Mouse (Mus musculus) lung, embryonic 14.5 days (tissue): ENCODE data around the gene Gm28308. TPM values are rescaled to one million over a fixed set of nuclear protein-coding genes. Genes with fewer than 3 reads are reported as not detected.

Source experiments
- ATAC-seq: fragments of 200-750 bp; cut with Nextera tagmentation; 2 replicates; pipeline ENCODE4 v1.8.0; 2017; ENCODE audit warnings: mild to moderate bottlenecking, moderate TSS enrichment, moderate library complexity; ENCODE audit not compliant: insufficient read depth
- DNase-seq: peaks from one replicate; pipeline ENCODE4 v3.0.0-alpha.2; 2015
- H3K27ac ChIP-seq: fragments of 300-500 bp; sonication (generic); 2 replicates; pipeline ENCODE4 v1.5.1; 2014; ENCODE audit warnings: low read depth, mild to moderate bottlenecking, moderate library complexity
- H3K27me3 ChIP-seq: fragments of 300-500 bp; sonication (generic); 2 replicates; pipeline ENCODE4 v1.6.1; 2014; ENCODE audit warnings: low read length, control low read depth; ENCODE audit not compliant: insufficient read depth
- H3K36me3 ChIP-seq: fragments of 300-500 bp; sonication (generic); 2 replicates; pipeline ENCODE4 v1.6.1; 2014; ENCODE audit warnings: control low read depth; ENCODE audit not compliant: insufficient read depth
- H3K4me1 ChIP-seq: fragments of 300-500 bp; sonication (generic); 2 replicates; pipeline ENCODE4 v1.6.1; 2014; ENCODE audit warnings: antibody characterized with exemption, control low read depth; ENCODE audit not compliant: insufficient read depth
- H3K4me2 ChIP-seq: fragments of 300-500 bp; sonication (generic); 2 replicates; pipeline ENCODE4 v1.6.1; 2014; ENCODE audit warnings: mild to moderate bottlenecking
- H3K4me3 ChIP-seq: fragments of 300-500 bp; sonication (generic); 2 replicates; pipeline ENCODE4 v1.5.1; 2014; ENCODE audit warnings: low read depth, low read length
- H3K9ac ChIP-seq: fragments of 300-500 bp; sonication (generic); 2 replicates; pipeline ENCODE4 v1.6.1; 2014
- H3K9me3 ChIP-seq: fragments of 300-500 bp; sonication (generic); 2 replicates; pipeline ENCODE4 v1.6.1; 2016; ENCODE audit warnings: low read depth, low read length, control low read depth
- CTCF ChIP-seq: IDR thresholded peaks from 2 replicates; pipeline ENCODE4 v1.5.1; 2016; ENCODE audit warnings: antibody characterized with exemption, low read depth
- WGBS: fragments of 180-500 bp; shearing (Covaris S2); extraction: QIAGEN DNeasy Blood & Tissue Kit; methylation state at CpG from one replicate; pipeline ENCODE4 v1.1.7; 2014; 5-methylcytosine and 5-hydroxymethylcytosine counted together
- polyA plus RNA-seq: library from polyadenylated mRNA; unstranded; fragments of >200 nt; fragmentation: Nextera tagmentation; extraction: Ambion mirVana; gene quantifications from 2 replicates; pipeline ENCODE4 v1.2.1, GENCODE M21; 2014

Gene Gm28308
- polyA plus RNA-seq, 1 experiment from 2014 or later = not detected

- DNase-seq = no peak
- ATAC-seq = no peak
- H3K4me2 ChIP-seq = no peak overlapping the region
- H3K4me1 ChIP-seq = no peaks in the 10 kb centered on the region
- no peak for TF ChIP-seq CTCF
- H3K9ac ChIP-seq = no peak overlapping the region
- H3K36me3 ChIP-seq = no peaks in the 10 kb centered on the region
- peaks cover 46% of the 10 kb centered on the region for H3K27me3 ChIP-seq
- H3K4me3 ChIP-seq = no peak overlapping the region
- 44% methylated on average over 5 of the region's 5 CpGs for WGBS
- H3K9me3 ChIP-seq = no peaks in the 10 kb centered on the region
- H3K27ac ChIP-seq = no peak overlapping the region
Observed at GRCm38 (mm10) chr6:52154044-52154443, 59.1 kb downstream of the Gm28308 start.

- Histone ChIP-seq H3K27ac (no peak overlapping the region), H3K9ac (no peak overlapping the region), H3K36me3 (no peaks in the 10 kb centered on the region), H3K4me1 (no peaks in the 10 kb centered on the region), H3K4me2 (no peak overlapping the region), H3K27me3 (peaks cover 46% of the 10 kb centered on the region), H3K9me3 (no peaks in the 10 kb centered on the region), H3K4me3 (no peak overlapping the region)
- ATAC-seq (no peak), DNase-seq (peak; percentile 37)
- TF ChIP-seq CTCF = no peak
- WGBS = 11% methylated on average over 6 of the region's 6 CpGs
Observed at GRCm38 (mm10) chr6:52153270-52153669, 59.9 kb downstream of the Gm28308 start.

GRCm38 (mm10) chr6:52152226-52153193, 60.6 kb downstream of the Gm28308 start:
- H3K9ac ChIP-seq = no peak overlapping the region
- H3K27me3 ChIP-seq = peaks cover 42% of the 10 kb centered on the region
- H3K36me3 ChIP-seq = no peaks in the 10 kb centered on the region
- ATAC-seq = no peak
- no peak overlapping the region for H3K4me3 ChIP-seq
- H3K9me3 ChIP-seq = no peaks in the 10 kb centered on the region
- WGBS = 30% methylated on average over 16 of the region's 16 CpGs
- H3K4me1 ChIP-seq = no peaks in the 10 kb centered on the region
- H3K4me2 ChIP-seq = no peak overlapping the region
- TF ChIP-seq CTCF = no peak
- H3K27ac ChIP-seq = no peak overlapping the region
- DNase-seq = peak; percentile 11

DNA sequence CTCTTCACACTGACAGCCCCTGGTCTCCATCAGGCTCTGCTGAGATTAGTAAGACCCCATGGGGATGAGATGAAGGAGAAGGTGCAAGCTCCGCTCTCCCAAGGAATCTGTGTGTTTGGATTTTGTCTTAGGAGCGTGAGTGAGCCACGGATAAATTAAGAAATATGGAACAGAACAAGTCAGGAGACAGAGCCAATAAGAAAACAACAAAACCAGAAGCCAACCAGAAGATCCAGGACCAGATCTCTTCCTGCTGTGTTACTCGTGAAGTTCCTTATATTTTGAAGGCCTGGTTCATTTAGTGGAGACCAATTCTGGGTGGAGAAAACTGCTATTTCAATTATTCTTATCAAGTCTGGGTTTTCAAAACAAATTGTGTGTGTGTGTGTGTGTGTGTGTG, 61.6 kb downstream of the Gm28308 start:
- Histone ChIP-seq H3K4me2 (no peak overlapping the region), H3K36me3 (no peaks in the 10 kb centered on the region), H3K4me3 (no peak overlapping the region), H3K9ac (no peak overlapping the region), H3K27ac (no peak overlapping the region), H3K4me1 (no peaks in the 10 kb centered on the region), H3K9me3 (no peaks in the 10 kb centered on the region), H3K27me3 (peaks cover 33% of the 10 kb centered on the region)
- DNase-seq (no peak), ATAC-seq (no peak)
- TF ChIP-seq CTCF = no peak
- WGBS = 44% methylated on average over 4 of the region's 4 CpGs

- 7% methylated on average over 16 of the region's 16 CpGs for WGBS
- no peak for TF ChIP-seq CTCF
- ATAC-seq (no peak), DNase-seq (peak; percentile 59)
- no peak overlapping the region for H3K9ac ChIP-seq
- H3K9me3 ChIP-seq = no peaks in the 10 kb centered on the region
- no peaks in the 10 kb centered on the region for H3K4me1 ChIP-seq
- no peak overlapping the region for H3K27ac ChIP-seq
- no peaks in the 10 kb centered on the region for H3K36me3 ChIP-seq
- H3K27me3 ChIP-seq = peaks cover 24% of the 10 kb centered on the region
- H3K4me2 ChIP-seq = peak overlapping the region; percentile 40
- H3K4me3 ChIP-seq = peak overlapping the region; percentile 5; the same call in 1 of the 2 replicates
Observed at GRCm38 (mm10) chr6:52150401-52150966, 62.7 kb downstream of the Gm28308 start.

- Histone ChIP-seq H3K36me3 (no peaks in the 10 kb centered on the region), H3K27ac (no peak overlapping the region), H3K4me1 (no peaks in the 10 kb centered on the region), H3K27me3 (no peaks in the 10 kb centered on the region; the same call in 1 of the 2 replicates), H3K9ac (no peak overlapping the region), H3K9me3 (no peaks in the 10 kb centered on the region), H3K4me2 (no peak overlapping the region), H3K4me3 (no peak overlapping the region)
- DNase-seq (no peak), ATAC-seq (no peak)
- TF ChIP-seq CTCF = no peak
- 81% methylated on average over 5 of the region's 5 CpGs for WGBS
Observed at GRCm38 (mm10) chr6:52139115-52139514, 74.0 kb downstream of the Gm28308 start.

DNA sequence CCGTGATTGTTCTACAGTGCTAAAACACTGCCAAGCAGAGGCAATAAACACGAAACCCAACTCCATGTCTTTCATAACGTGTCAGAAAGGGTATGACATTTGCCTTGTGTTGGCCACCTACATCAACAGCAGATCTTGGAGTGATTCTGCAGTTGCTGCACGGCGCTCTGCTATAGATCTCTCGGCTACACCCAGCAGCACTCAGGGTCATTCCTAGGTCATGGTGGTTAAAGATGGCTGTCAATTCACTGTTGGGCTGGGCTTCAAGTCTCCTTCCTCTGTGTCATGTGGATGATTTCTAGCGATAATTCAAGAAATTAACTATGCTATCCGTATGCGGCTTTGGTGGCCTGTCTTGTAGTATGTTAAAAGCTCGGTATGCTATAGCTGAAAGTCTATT, 74.6 kb downstream of the Gm28308 start:
- H3K9me3 ChIP-seq = no peaks in the 10 kb centered on the region
- H3K4me2 ChIP-seq = no peak overlapping the region
- no peak for TF ChIP-seq CTCF
- H3K4me1 ChIP-seq = no peaks in the 10 kb centered on the region
- WGBS = 51% methylated on average over 10 of the region's 10 CpGs
- no peak overlapping the region for H3K27ac ChIP-seq
- no peak for DNase-seq
- H3K9ac ChIP-seq = no peak overlapping the region
- H3K4me3 ChIP-seq = no peak overlapping the region
- H3K27me3 ChIP-seq = no peaks in the 10 kb centered on the region; the same call in 1 of the 2 replicates
- no peak for ATAC-seq
- H3K36me3 ChIP-seq = no peaks in the 10 kb centered on the region
